Mouse (Mus musculus): Measurements from ENCODE around the gene Atg2a. TPM values are rescaled to one million over a fixed set of nuclear protein-coding genes. Genes with fewer than 3 reads are reported as not detected.
"Not testable (repeated sequence)": the region's sequence is repeated elsewhere in the genome, so short reads cannot be mapped to it uniquely, and the experiment has no call there.

The Atg2a gene
- polyA plus RNA-seq, 1 experiment from 2014 or later = 11.7 TPM

- Histone ChIP-seq H3K36me3 (ENCODE audit: control insufficient read depth, insufficient read depth, low read length) (peaks cover 2% of the 10 kb centered on the region), H3K9ac (ENCODE audit: low read depth, low read length) (no peak overlapping the region), H3K4me2 (ENCODE audit: low read length) (no peak overlapping the region), H3K9me3 (ENCODE audit: control insufficient read depth, low read length) (no peaks in the 10 kb centered on the region), H3K4me3 (ENCODE audit: low read length) (no peak overlapping the region), H3K4me1 (ENCODE audit: control insufficient read depth, insufficient read depth, low read depth, low read length) (peaks cover 12% of the 10 kb centered on the region; the same call in 1 of the 2 replicates), H3K27ac (ENCODE audit: low read depth, low read length) (peak overlapping the region; percentile 41; the same call in 1 of the 2 replicates), H3K27me3 (replicated peaks; ENCODE audit: control insufficient read depth, insufficient read depth, low read length) (no peaks in the 10 kb centered on the region)
- 88% methylated on average over 19 of the region's 19 CpGs for WGBS
- no peak for ATAC-seq
These were observed 45.2 kb downstream of the Atg2a start for GRCm38 (mm10) chr19:6286434-6287401.

GRCm38 (mm10) chr19:6288236-6288894, 46.9 kb downstream of the Atg2a start:
- no peak overlapping the region for H3K4me2 ChIP-seq (ENCODE audit: low read length)
- no peak for ATAC-seq
- H3K4me1 ChIP-seq (ENCODE audit: control insufficient read depth, insufficient read depth, low read depth, low read length) = peaks cover 12% of the 10 kb centered on the region; the same call in 1 of the 2 replicates
- WGBS = 78% methylated on average over 13 of the region's 13 CpGs
- no peaks in the 10 kb centered on the region for H3K9me3 ChIP-seq (ENCODE audit: control insufficient read depth, low read length)
- H3K36me3 ChIP-seq (ENCODE audit: control insufficient read depth, insufficient read depth, low read length) = no peaks in the 10 kb centered on the region; the same call in 1 of the 2 replicates
- no peak overlapping the region; the same call in 1 of the 2 replicates for H3K27ac ChIP-seq (ENCODE audit: low read depth, low read length)
- no peak overlapping the region for H3K9ac ChIP-seq (ENCODE audit: low read depth, low read length)
- no peak overlapping the region for H3K4me3 ChIP-seq (ENCODE audit: low read length)
- H3K27me3 ChIP-seq (replicated peaks; ENCODE audit: control insufficient read depth, insufficient read depth, low read length) = no peaks in the 10 kb centered on the region

GRCm38 (mm10) chr19:6289696-6290238, 48.3 kb downstream of the Atg2a start:
- Histone ChIP-seq H3K9ac (ENCODE audit: low read depth, low read length) (no peak overlapping the region), H3K4me2 (ENCODE audit: low read length) (no peak overlapping the region), H3K4me3 (ENCODE audit: low read length) (no peak overlapping the region), H3K36me3 (ENCODE audit: control insufficient read depth, insufficient read depth, low read length) (peaks cover 5% of the 10 kb centered on the region; the same call in 1 of the 2 replicates), H3K27me3 (replicated peaks; ENCODE audit: control insufficient read depth, insufficient read depth, low read length) (no peaks in the 10 kb centered on the region), H3K4me1 (ENCODE audit: control insufficient read depth, insufficient read depth, low read depth, low read length) (peaks cover 12% of the 10 kb centered on the region; the same call in 1 of the 2 replicates), H3K9me3 (ENCODE audit: control insufficient read depth, low read length) (no peaks in the 10 kb centered on the region), H3K27ac (ENCODE audit: low read depth, low read length) (no peak overlapping the region)
- 93% methylated on average over 14 of the region's 14 CpGs for WGBS
- no peak for ATAC-seq

GRCm38 (mm10) chr19:6290720-6291116, 49.2 kb downstream of the Atg2a start:
- H3K9me3 ChIP-seq (ENCODE audit: control insufficient read depth, low read length); H3K4me3 ChIP-seq (ENCODE audit: low read length); H3K9ac ChIP-seq (ENCODE audit: low read depth, low read length); ATAC-seq; H3K4me2 ChIP-seq (ENCODE audit: low read length); H3K27ac ChIP-seq (ENCODE audit: low read depth, low read length); H3K27me3 ChIP-seq (replicated peaks; ENCODE audit: control insufficient read depth, insufficient read depth, low read length): not testable (repeated sequence)
- peaks cover 15% of the 10 kb centered on the region; the same call in 1 of the 2 replicates for H3K36me3 ChIP-seq (ENCODE audit: control insufficient read depth, insufficient read depth, low read length)
- 88% methylated on average over 5 of the region's 6 CpGs for WGBS
- H3K4me1 ChIP-seq (ENCODE audit: control insufficient read depth, insufficient read depth, low read depth, low read length) = peaks cover 12% of the 10 kb centered on the region; the same call in 1 of the 2 replicates

GRCm38 (mm10) chr19:6291117-6291781, 49.8 kb downstream of the Atg2a start:
- H3K4me3 ChIP-seq (ENCODE audit: low read length) = no peak overlapping the region
- no peaks in the 10 kb centered on the region for H3K9me3 ChIP-seq (ENCODE audit: control insufficient read depth, low read length)
- no peaks in the 10 kb centered on the region for H3K27me3 ChIP-seq (replicated peaks; ENCODE audit: control insufficient read depth, insufficient read depth, low read length)
- no peak overlapping the region for H3K4me2 ChIP-seq (ENCODE audit: low read length)
- H3K36me3 ChIP-seq (ENCODE audit: control insufficient read depth, insufficient read depth, low read length) = peaks cover 18% of the 10 kb centered on the region; the same call in 1 of the 2 replicates
- WGBS = 74% methylated on average over 10 of the region's 10 CpGs
- ATAC-seq = peak; percentile 35; the same call in 1 of the 2 replicates
- peak overlapping the region; percentile 40; the same call in 1 of the 2 replicates for H3K27ac ChIP-seq (ENCODE audit: low read depth, low read length)
- H3K9ac ChIP-seq (ENCODE audit: low read depth, low read length) = no peak overlapping the region
- H3K4me1 ChIP-seq (ENCODE audit: control insufficient read depth, insufficient read depth, low read depth, low read length) = peaks cover 12% of the 10 kb centered on the region; the same call in 1 of the 2 replicates

GRCm38 (mm10) chr19:6292262-6292661, 50.8 kb downstream of the Atg2a start:
- Histone ChIP-seq H3K9ac (ENCODE audit: low read depth, low read length) (no peak overlapping the region), H3K4me2 (ENCODE audit: low read length) (no peak overlapping the region), H3K27ac (ENCODE audit: low read depth, low read length) (no peak overlapping the region), H3K27me3 (replicated peaks; ENCODE audit: control insufficient read depth, insufficient read depth, low read length) (no peaks in the 10 kb centered on the region), H3K4me1 (ENCODE audit: control insufficient read depth, insufficient read depth, low read depth, low read length) (peaks cover 2% of the 10 kb centered on the region; the same call in 1 of the 2 replicates), H3K36me3 (ENCODE audit: control insufficient read depth, insufficient read depth, low read length) (peaks cover 18% of the 10 kb centered on the region; the same call in 1 of the 2 replicates), H3K4me3 (ENCODE audit: low read length) (no peak overlapping the region), H3K9me3 (ENCODE audit: control insufficient read depth, low read length) (no peaks in the 10 kb centered on the region)
- WGBS = 88% methylated on average over 5 of the region's 5 CpGs
- no peak for ATAC-seq

- Histone ChIP-seq H3K27me3 (replicated peaks; ENCODE audit: control insufficient read depth, insufficient read depth, low read length) (no peaks in the 10 kb centered on the region), H3K9me3 (ENCODE audit: control insufficient read depth, low read length) (no peaks in the 10 kb centered on the region), H3K4me2 (ENCODE audit: low read length) (no peak overlapping the region), H3K4me3 (ENCODE audit: low read length) (no peak overlapping the region), H3K36me3 (ENCODE audit: control insufficient read depth, insufficient read depth, low read length) (peaks cover 32% of the 10 kb centered on the region), H3K4me1 (ENCODE audit: control insufficient read depth, insufficient read depth, low read depth, low read length) (no peaks in the 10 kb centered on the region; the same call in 1 of the 2 replicates), H3K27ac (ENCODE audit: low read depth, low read length) (no peak overlapping the region), H3K9ac (ENCODE audit: low read depth, low read length) (no peak overlapping the region)
- WGBS = 95% methylated on average over 17 of the region's 17 CpGs
- ATAC-seq = no peak
These were observed 52.8 kb downstream of the Atg2a start for GRCm38 (mm10) chr19:6294301-6294700.

GRCm38 (mm10) chr19:6296551-6297210, 55.2 kb downstream of the Atg2a start:
- no peak for ATAC-seq
- H3K36me3 ChIP-seq (ENCODE audit: control insufficient read depth, insufficient read depth, low read length) = peaks cover 35% of the 10 kb centered on the region
- no peak overlapping the region for H3K4me3 ChIP-seq (ENCODE audit: low read length)
- no peaks in the 10 kb centered on the region for H3K27me3 ChIP-seq (replicated peaks; ENCODE audit: control insufficient read depth, insufficient read depth, low read length)
- WGBS = 94% methylated on average over 5 of the region's 5 CpGs
- no peaks in the 10 kb centered on the region for H3K9me3 ChIP-seq (ENCODE audit: control insufficient read depth, low read length)
- no peak overlapping the region for H3K27ac ChIP-seq (ENCODE audit: low read depth, low read length)
- peaks cover 4% of the 10 kb centered on the region; the same call in 1 of the 2 replicates for H3K4me1 ChIP-seq (ENCODE audit: control insufficient read depth, insufficient read depth, low read depth, low read length)
- no peak overlapping the region for H3K9ac ChIP-seq (ENCODE audit: low read depth, low read length)
- H3K4me2 ChIP-seq (ENCODE audit: low read length) = no peak overlapping the region

All from hindbrain, embryonic 16.5 days (tissue).